Mouse (Mus musculus) layer of hippocampus, adult 8-10 months (tissue): ENCODE results near the gene Uck2. TPM values are rescaled to one million over a fixed set of nuclear protein-coding genes. Genes with fewer than 3 reads are reported as not detected.

ENCODE experiments used
- DNase-seq, 2 experiments: peaks; one replicate each; pipeline ENCODE4 v3.0.0; 2022; ENCODE audit warnings: low spot score in 2 of 2
- microRNA-seq, 2 experiments: library from miRNA; unstranded; fragments of <30 nt; microRNA quantifications; one replicate each; pipeline ENCODE4 v1.2.0; 2022
- total RNA-seq, 4 experiments: library from RNA; stranded (reverse); gene quantifications; 2 replicates each; pipeline ENCODE4 v1.2.4; 2022

Gene Uck2
- total RNA-seq, 4 experiments from 2014 or later, result 34.8 to 37.7 (median 36.7) TPM

GRCm38 (mm10) chr1:167212710-167213109 is 72.4 kb downstream of the Uck2 start:
- no peak for DNase-seq

GRCm38 (mm10) chr1:167211979-167212614 is 73.0 kb downstream of the Uck2 start:
- peak; percentile 31 to 75 for DNase-seq

- no peak for DNase-seq
Observed at GRCm38 (mm10) chr1:167208816-167209215, 76.3 kb downstream of the Uck2 start.

- no peak for DNase-seq
Observed at GRCm38 (mm10) chr1:167205177-167205750, 79.9 kb downstream of the Uck2 start.

GRCm38 (mm10) chr1:167204421-167204820 is 80.7 kb downstream of the Uck2 start:
- no peak for DNase-seq

- no peak for DNase-seq
Observed at GRCm38 (mm10) chr1:167194766-167195165, 90.4 kb downstream of the Uck2 start.

GRCm38 (mm10) chr1:167187791-167188190 is 97.3 kb downstream of the Uck2 start:
- no peak for DNase-seq

- DNase-seq, result peak; percentile 32 to 50
Observed at GRCm38 (mm10) chr1:167181919-167182616, 103.1 kb downstream of the Uck2 start.

Small RNA genes lying within 50 kb of the gene (microRNA-seq; reads per million reads assigned to microRNA genes)
- 0 reads per million in 2 experiments for gene Mir6347

Other genes with a start within 250 kb of the Uck2 start
- gene Tmco1, start 23.1 kb upstream of the Uck2 start, total RNA-seq, result 10 to 100 TPM; 44.8 to 62.1 (median 51.2) TPM
- 10 to 100 TPM; 26.6 to 33.8 (median 32.2) TPM for gene Aldh9a1, start 64.7 kb upstream of the Uck2 start, total RNA-seq
- gene Mgst3, start 108.5 kb upstream of the Uck2 start, total RNA-seq, result 10 to 100 TPM; 67.6 to 74.1 (median 67.9) TPM
- gene Lrrc52, start 181.5 kb upstream of the Uck2 start, total RNA-seq, result not detected